Mouse (Mus musculus) cerebellum, adult 11-12 months (tissue): Measurements from ENCODE around the gene Galnt17.
A peak's percentile ranks its signal among the peaks of the same experiment; 100 is the strongest.

Experiments used
- DNase-seq: peaks from one replicate; pipeline ENCODE4 v3.0.0; 2022

Gene Galnt17

DNA sequence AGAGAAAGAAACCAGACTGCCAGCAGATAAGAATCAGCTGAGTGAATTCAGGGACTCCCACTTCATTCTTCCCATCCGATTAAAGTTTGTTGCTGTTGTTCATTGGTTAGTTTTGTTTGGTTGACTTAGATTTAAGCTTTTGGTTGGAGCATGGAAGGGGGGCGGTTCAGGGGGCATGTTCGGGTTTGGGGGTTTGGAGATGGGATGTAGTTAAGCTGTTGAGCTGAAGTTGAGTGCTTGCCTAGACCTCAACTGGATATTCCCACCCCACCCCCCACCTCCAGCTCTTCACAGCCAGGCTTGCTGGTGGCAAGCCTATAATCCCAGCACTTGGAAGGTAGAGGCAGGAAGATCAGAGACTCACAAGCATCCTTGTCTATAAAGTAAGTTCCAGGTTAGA, at the start of gene Galnt17:
TSS of gene Galnt17 (minus strand) at position 101 of the 400 bp plus-strand sequence.
- DNase-seq = no peak

DNA sequence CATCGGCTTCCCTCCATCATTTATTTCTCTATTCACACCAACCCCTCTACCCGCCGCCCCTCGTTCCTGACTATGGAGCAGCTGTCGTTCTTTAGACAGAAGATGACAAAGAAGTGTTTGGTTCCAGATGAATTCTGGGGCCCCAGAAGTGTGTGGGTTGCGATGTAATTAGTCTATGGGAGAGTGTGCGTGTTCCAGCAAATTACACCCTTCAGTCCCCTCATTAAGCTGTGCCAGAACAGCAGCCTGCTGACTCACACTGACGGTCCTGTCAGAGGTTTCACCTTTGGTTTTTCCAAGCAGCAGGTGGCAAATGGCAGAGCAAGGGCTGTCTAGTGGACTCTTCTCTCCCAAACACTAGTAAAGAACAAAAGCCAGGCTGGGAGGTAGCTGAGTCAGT, 26.2 kb upstream of the Galnt17 start:
- no peak for DNase-seq

DNA sequence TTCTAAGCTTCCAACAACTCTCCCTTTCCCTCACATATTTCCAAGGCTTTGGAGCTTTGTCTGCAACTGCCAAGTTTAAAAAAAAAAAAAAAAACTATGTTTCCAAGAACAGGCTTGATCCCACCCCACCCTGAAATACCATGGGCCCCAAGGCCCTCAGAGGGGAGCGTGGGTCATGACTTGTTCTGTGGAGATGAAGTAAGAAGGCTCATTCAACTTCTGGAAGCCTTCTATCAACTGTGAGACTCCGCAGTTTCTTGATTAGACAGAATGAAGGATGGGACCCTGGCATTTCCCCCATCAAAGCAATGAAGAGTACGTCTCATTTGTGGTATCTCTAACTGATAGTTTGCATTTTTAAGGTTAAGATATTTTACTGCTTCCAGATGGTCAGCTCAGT, 13.0 kb upstream of the Galnt17 start:
- DNase-seq = no peak

DNA sequence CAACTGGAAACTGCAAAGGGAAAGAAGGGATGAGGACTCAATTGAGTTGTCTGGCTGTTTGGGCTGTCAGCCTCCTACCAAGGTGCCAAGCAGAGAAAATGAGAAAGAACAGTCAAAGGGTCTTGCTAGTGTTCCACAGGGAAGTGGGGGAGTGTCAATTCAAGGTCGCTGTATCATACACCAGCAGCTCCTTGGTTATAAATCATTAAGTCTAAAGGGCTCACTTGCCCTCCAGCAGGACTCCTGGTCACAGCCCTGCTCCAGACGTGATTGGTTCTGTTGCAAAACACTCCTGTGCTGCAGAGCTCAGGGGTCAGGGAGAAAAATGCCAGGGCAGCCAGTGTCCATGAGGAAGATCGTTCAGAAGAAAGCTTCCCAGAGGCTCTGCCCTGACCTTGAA, 11.3 kb upstream of the Galnt17 start:
- no peak for DNase-seq

DNA sequence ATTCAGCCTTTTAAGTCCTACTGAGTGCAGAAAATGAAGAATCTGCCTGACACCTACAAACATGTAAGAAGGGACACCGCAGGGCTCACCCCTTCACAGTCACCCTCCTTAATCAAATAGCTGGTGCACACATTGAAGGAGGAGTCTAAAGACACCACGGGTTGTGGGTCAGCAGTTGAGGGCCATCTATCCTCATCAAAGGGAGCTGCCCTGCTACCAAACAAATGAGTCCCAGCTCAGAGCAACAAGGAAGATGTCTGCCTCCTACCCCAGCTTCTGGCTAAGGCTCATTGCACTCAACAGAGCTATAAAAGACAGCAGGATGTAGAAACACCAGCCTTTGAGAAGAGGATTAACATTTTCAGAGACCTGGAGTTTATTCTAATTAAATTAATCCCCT, 10.8 kb upstream of the Galnt17 start:
- no peak for DNase-seq

DNA sequence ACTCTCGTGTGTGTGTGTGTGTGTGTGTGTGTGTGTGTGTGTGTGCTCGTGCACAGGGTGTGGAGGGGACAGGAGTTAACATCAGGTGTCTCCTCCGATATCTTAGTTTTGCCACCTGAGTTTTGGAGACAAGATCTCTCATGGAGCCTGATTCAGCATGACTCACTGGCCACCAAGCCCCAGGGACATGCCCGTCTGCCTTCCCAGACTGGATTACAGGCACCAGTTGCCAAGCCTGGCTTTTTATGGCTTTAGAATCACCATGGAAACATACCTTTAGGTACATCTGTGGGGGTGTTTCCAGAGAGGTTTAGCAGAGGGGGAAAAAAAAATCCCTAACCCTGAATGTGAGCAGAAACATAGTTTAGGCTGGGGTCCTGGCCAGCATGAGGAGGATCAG, 6.7 kb upstream of the Galnt17 start:
- DNase-seq = no peak

DNA sequence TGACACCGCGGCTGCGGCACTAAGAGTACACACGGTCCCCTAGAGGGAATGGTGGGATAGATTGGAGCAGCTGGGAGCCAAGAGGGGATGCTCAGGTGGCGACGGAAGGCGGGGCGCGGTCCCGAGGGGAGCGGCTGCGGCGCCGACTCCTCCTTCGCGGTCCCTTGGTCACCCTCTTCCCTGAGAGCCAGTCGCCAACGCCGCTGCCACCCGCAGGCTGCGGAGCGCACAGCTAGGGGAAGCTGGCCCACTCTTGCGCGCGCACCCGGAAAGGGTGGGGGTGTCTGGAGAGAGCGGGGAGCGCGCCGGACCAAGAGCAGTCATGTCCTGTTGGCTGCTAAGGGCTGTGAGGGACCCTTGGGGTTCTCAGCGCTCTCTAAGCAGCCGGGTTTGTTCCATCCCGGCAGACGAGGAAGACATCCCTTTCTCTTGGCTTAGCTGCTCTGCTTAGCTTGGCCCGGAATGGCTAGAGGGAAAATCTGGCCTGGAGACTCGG, 593 bp downstream of the Galnt17 start:
- DNase-seq = peak; percentile 86

DNA sequence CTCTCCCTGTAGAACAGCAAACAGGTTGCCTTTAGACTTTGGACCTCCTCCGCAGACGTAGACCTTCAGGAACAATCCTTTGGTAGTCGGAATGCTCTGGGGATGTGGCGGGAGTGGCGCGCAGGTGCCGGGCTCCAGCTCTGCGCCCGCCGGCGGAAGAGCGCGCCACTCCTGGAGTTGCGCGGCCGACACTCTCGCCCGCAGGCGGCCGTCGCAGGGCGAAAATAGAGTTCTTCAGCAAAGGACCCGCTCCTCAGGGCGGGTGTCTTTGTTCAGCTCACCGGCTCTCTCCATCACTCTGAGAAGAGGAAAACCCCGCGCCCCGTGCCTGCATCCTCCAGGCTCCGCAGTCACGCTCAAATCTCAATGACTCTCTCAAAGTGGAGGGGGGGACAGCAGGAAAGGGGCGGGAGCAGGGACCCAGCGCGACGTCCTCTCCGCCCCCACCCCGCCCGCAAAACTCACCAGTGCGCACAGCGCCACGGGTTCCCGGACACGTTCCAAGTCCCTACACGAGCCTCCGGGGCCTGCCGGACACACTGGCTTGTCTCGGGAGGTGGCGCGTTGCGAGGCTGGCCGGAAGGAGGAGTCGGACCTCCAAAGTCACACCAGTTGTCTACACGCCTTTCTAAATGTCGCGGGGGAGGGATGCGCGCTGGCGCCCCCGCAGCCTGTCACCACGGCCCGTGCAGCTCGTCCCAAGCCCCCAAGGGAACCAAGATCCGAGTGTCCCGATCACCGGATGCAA, 1.2 kb downstream of the Galnt17 start:
- DNase-seq = peak; percentile 84

DNA sequence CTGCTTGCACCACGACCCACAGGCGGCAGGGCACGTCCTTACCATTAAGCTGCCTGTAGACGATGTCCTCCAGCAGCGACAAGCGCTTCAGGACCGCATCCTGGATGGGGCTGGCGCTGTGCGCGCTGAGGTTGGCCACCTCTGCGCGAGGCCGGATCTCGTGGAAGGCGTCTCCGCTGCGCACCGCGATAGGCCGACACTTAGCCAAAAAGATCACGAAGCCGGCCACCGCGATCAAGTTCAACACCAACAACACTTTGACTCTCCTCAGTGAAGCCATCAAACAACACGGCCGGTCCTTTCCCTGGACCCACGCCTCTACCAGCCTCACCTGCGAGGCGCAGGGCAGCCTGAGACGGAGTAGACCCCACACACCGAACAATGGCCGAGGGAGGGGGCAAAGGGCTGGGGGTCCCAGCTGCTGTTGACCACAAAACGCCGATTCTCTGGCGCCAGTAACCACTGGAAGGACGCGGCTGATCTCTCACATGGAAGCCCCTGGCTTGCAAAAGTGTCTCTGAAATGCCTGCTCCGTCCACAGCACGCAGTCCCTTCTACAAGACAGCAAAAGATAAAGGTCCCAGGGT, 1.9 kb downstream of the Galnt17 start:
- DNase-seq = peak; percentile 38

DNA sequence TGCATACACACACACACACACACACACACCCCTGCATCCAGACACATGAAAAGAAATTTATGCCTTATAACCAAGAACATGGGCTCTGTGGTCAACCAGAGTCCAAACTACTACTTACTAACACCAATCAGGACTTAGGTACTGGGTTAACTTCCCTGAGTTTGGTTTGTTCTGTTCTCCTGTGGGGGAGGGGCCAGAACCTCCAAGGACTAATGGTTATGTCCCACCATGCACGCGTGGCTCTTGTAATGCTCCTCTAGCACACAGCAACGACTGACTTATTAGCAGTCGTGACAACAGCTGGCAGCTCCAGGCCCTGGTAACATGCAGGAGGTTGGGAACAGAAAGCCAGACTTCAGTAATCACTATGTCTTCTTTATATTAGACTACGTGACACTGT, 3.1 kb downstream of the Galnt17 start:
- DNase-seq = no peak

DNA sequence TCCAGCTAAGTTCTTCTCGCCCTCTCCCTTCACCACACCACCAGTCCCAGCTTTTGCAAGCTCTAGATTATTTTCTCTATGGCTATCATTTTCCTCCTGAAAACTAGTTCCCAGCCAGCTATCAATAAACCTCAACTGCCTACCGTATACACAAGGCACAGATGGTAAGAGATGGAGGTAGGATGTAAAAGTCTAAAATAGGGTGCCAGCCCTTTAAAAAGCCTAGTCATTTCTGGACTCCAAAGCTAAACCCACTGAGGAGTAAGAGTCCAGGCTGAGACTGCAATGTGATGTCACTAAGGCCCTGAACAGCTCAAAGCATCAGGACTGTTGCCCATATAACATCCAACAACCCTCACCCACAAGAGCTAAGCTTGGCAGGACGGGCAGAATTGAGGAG, 6.8 kb downstream of the Galnt17 start:
- no peak for DNase-seq

DNA sequence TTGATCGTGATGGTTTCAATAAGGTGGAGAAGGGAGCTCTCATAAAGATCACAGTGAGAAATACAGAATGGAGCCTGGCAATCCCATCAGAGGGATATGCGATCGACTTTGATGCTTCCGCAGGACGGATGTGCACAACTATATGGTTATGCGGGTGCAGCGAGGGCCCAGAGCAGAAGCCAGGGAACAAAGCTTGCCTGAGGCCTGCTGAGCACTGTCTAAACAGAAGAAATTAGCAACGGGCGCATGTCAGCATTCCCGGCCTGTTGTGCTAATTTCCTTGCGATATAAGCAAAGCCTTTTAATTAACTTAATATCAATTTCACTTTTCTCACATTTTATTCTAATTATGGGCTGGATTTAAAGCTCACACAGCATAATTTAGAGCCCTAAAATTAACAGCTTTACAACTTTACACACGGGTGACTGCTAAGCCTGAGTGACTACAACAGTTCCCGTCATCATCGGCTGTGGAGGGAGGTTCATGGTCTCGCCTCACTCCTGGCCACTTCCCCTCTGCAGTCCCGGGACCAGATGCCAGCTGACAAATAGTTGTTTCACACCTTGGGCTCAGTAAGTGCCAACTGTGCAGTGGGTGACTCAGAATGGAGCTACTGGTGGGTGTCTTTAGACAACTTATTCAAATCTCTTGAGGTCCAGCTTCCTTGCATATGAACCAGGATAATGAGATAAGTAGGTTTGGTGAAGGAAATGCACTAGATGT, 14.4 kb downstream of the Galnt17 start:
- no peak for DNase-seq

DNA sequence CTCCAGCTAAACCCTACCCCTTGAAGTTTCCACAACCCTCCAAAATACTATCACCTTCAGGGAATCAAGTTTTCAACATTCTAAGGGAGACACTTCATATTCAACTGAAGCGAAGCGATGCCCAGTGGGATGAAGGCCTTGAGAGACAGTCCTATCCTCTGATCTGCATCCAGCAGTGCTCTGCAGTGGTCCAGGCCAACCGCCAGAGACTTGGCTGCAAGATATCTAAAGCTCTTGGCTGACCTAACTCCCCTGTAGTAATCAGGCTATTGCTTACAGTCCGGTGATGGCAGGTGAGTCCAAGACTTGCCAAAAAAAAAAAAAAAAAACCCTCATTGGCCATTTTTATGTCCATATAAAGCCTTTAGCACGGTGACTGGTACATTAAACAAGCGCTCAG, 21.2 kb downstream of the Galnt17 start:
- DNase-seq = peak; percentile 54

DNA sequence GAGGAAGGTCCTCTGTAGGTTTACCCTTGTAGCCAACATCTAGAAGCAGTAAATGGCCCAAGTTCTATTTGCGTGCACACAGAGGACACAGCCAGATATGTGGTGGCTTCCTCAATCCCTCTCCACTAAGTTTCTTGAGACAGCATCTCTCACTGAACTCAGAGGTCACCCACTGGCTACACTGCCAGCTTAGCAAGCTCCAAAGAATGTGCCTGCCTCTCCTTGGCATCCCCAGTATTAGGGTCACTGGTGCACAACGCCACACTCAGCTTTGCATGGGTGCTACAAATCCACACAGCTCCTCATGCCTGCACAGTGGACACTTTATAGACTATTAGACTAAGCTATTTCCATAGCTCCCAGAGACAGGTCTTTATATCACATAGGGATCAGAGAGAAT, 21.6 kb downstream of the Galnt17 start:
- DNase-seq = no peak

DNA sequence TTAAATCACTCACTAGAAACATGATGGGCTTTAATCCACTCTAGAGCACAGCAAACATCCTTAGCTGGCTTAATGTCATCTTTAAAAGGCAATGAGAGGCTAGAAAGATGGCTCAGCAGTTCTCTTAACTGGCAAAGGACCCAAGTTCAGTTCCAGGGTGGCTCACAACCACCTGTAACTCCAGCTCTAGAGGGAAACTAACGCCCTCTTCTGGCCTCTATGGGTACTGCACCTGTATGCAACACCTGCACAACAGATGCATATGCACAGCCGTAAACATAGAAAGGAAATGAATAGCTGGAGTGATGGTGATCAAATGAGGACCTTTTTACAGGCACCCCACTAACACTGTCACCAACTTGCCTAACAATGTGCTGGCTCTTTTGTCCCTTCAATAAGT, 27.9 kb downstream of the Galnt17 start:
- no peak for DNase-seq

DNA sequence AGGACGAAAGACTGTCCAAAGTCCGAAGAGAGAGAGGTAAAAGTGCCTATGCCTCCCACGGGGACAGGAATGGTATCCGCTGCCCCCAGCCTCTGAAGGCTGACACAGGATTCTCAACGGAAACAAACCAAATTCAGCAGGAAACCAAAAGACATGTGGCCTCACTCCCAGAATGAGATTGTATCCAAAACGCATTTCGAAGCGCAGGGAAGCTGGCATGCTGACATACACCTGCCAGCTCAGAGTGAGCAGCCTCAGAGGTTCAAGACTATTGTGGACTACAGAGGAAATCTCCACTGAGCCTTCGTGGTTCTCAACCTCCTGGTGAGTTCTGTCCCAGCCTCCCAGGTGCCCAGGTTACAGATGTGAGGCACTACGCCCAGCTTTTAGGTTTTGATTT, 29.0 kb downstream of the Galnt17 start:
- peak; percentile 42 for DNase-seq

DNA sequence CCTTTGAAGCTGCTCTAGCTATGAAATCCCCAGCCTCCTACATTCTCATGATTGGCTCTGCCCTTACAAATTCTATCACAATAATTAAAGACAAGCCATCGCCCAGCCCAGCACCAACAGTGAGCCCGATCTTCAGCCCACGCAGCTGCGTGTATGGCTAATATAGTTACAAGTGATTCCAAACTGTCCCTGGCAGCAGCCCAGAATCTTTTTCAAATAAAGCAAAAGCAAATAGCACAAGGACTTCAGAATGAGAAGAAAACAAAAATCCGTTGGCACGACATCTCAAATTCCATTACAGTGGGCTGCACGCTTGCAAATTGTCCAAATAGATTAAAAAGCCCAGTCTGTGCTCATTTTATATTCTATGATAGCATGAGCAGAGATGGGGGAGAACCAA, 31.1 kb downstream of the Galnt17 start:
- no peak for DNase-seq

DNA sequence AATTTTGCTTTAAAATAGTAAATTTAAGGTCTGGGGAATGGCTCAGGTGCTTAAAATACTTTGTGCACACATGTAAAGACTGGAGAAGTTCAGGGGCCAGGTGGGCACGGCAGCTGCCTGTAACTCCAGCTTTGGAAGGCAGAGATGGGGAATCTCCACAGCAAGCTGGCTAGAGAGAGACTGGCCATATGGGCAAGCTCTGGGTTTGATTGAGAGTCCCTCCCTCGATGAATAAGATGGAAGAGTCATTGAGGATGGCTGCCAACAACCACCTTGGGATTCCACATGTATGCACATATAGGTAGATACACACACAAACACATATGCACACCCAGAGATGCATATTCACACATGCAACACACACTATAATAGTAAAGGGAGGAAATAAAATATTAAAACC, 42.0 kb downstream of the Galnt17 start:
- no peak for DNase-seq

DNA sequence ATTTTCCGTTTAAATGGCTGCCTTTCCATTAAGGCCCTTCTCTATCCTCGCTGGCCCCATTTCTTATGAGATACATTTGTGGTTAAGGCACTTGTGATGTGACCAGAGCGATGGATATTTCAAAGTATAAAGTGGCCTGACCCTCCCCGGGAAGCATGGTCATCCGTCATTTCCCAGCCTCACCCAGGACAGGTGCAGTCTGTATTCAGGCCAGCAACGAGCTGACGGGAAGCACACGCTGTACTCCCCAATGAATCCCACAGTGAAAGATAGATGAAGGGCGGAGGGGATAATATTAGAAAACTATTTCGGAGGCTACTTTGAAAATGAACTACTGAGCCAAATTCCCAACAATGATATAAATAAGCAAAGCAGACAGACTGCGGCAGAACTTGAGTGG, 44.2 kb downstream of the Galnt17 start:
- DNase-seq = no peak

DNA sequence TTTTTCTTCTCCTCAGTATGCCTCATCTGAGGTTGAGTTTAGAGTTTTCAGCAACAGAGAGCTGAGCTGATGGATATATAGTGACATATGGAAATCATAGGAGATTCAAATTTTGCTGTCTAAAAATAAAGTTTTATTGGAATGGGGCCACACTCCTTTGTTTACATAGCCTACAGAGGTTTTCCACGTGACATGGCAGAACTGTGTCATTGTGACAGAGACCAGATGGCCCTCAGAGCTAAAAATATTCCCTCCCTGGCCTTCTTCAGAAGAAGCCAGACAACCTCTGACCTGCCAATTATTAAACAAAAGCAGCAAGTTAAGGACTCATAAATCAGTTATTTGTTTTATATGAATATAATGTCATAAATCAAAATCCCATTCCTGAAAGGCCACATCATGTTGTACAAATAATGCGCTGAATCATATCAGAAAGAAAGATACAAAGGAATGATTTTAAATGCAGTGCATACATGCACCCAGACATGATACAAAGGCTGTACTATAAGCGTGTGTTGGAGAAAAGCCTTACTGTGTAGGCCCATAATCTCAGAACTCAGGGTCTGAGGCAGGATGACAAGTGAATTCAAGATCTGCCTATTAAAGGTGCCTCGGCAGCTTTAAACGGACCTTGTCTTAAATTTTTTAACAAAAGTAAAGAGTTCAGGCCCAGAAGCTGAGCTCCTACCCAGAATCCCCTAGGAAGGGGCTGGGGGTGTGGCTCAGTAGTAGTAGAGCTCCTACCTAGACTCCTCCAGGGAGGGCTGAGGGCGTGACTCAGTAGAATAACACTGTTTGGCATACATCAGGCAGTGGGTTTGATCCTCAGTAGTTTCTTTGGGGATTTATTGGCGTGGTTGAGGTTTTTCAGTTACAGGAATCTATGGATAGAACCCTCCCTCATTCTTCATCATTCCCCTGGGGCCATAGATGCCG, 57.3 kb downstream of the Galnt17 start:
- no peak for DNase-seq

DNA sequence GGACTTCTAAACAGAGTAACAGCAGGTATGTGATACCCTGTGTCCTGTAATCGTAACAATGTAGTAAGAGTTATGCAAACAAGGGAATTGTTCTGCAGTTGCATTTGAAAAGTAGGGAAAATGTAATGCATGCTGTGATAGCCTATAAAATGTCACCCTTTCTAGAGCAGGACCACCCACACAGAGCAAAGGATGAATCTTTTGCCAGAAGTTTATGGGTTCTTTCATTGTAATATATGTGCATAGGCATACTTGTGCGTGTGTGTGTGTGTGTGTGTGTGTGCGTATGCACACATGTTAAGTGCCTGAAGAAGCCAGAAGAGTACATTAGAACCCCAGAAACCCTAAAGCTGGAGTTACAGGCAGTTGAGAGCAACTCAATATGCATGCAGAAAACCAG, 59.9 kb downstream of the Galnt17 start:
- no peak for DNase-seq

DNA sequence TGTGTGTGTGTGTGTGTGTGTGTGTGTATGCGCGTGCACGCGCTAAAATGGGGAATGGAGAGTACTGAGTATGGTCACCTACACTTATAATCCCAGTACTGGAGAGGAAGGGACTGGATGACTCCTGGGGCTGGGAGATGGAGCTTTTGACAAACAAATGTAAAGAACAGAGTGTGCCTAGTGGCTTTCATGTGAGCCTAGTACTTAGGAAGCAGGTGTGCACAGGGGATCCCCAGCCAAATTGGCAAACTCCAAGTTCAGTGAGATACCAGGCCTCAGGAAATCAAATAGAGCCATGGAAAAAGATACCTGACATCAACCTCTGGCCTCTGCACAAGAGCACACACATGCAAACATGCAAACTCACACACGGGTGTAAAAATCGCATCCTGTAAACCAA, 61.7 kb downstream of the Galnt17 start:
- DNase-seq = no peak

DNA sequence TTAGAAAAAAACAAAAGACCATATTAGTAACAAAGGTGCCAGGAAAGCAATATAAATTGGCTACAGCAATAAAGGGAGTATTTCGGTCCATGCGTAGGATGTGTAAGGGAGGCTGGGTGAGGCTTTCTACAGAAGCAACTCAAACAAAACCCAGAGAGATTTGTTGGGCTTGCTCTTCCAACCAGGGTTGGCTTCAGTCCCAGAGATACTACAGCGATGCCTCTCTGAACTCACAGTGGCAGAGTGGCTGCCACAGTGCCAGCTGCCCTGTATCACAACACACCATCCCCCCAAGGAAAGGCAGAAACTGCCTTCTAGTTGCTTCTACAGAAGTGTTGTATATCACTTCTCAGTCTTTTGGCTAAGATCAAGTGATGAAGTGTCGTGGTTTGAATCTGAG, 66.6 kb downstream of the Galnt17 start:
- no peak for DNase-seq
